Comparison of ENCODE assay signal across 16 mouse cellular contexts in the genomic region with DNA sequence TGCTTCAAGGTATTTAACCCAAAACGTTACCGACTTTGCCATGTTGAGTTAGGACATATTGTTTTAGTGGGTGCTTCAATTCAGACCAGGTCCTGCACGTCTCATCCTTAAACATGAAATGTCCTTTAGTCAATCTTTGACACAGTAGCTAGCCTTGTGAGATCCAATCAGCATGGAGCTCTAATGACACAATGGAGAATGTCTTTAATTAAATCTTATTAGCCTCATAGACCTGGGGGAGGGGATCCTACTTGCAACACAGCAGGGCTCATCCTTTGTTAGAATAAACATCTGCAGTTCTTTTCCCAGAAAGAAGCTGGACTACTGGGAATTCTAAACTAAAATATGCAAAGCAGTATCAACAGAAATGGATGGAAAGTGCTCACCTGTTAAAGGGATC.
"Had no signal": no experiment of that assay in that cellular context is flagged by ENCODE, and none has a peak within 500 bp of the region (broad histone marks: within the 10 kb centered on the region; RNA-seq: fewer than 3 reads in every experiment).

No protein-coding gene starts in this region.

- H3K4me2 ChIP-seq: liver, embryonic 11.5 days; liver, embryonic 15.5 days; neural tube, embryonic 12.5 days had no signal

- H3K36me3 ChIP-seq: limb, embryonic 10.5 days; liver, embryonic 15.5 days; neural tube, embryonic 12.5 days had no signal

- H3K9ac ChIP-seq: liver, embryonic 15.5 days; neural tube, embryonic 12.5 days had no signal

- ATAC-seq: intestine, embryonic 16.5 days; lung, postnatal 0 days had no signal

- H3K9me3 ChIP-seq: limb, embryonic 10.5 days; liver, embryonic 15.5 days; neural tube, embryonic 12.5 days had no signal

- H3K4me3 ChIP-seq: left cerebral cortex, adult 2 months; limb, embryonic 10.5 days; liver, embryonic 15.5 days; myocyte; neural tube, embryonic 12.5 days had no signal

- H3K4me1 ChIP-seq: liver, embryonic 15.5 days had no signal

- H3K27ac ChIP-seq: left cerebral cortex, adult 2 months; limb, embryonic 10.5 days; liver, embryonic 15.5 days; neural tube, embryonic 12.5 days had no signal

- DNase-seq: kidney, adult 8-10 months; kidney, postnatal 25 days; lung, adult 2 months; lung, postnatal 36 days; right cerebral cortex, postnatal 4 days; spleen, adult 18-20 months; thymus, adult 18-20 months; thymus, postnatal 14 days had no signal

- H3K27me3 ChIP-seq: liver, embryonic 15.5 days; neural tube, embryonic 12.5 days had no signal
